Mouse (Mus musculus) forebrain, embryonic 11.5 days (tissue): ENCODE data around the gene Cyb5r3. TPM values are rescaled to one million over a fixed set of nuclear protein-coding genes. Genes with fewer than 3 reads are reported as not detected.

Experiments used
- ATAC-seq: fragments of 200-750 bp; cut with Nextera tagmentation; replicated peaks from 2 replicates; pipeline ENCODE4 v1.8.0; 2017; ENCODE audit warnings: moderate TSS enrichment; ENCODE audit not compliant: low FRiP score
- DNase-seq: peaks from one replicate; pipeline ENCODE4 v3.0.0-alpha.2; 2017; ENCODE audit warnings: low spot score
- H3K27ac ChIP-seq: fragments of 300-500 bp; sonication (generic); 2 replicates; pipeline ENCODE4 v1.5.1; 2014; ENCODE audit warnings: low read depth, low read length
- H3K27me3 ChIP-seq: fragments of 300-500 bp; sonication (generic); 2 replicates; pipeline ENCODE4 v1.6.1; 2014; ENCODE audit warnings: mild to moderate bottlenecking, low read length, mixed read lengths; ENCODE audit not compliant: control insufficient read depth, insufficient read depth
- H3K36me3 ChIP-seq: fragments of 300-500 bp; sonication (generic); 2 replicates; pipeline ENCODE4 v1.6.1; 2014; ENCODE audit warnings: mild to moderate bottlenecking, low read length, moderate library complexity, mixed read lengths; ENCODE audit not compliant: control insufficient read depth, insufficient read depth
- H3K4me1 ChIP-seq: fragments of 300-500 bp; sonication (generic); replicated peaks from 2 replicates; pipeline ENCODE4 v1.6.1; 2014; ENCODE audit warnings: low read length, mixed read lengths; ENCODE audit not compliant: control insufficient read depth, insufficient read depth
- H3K4me2 ChIP-seq: fragments of 300-500 bp; sonication (generic); 2 replicates; pipeline ENCODE4 v1.6.1; 2014; ENCODE audit warnings: low read depth, mild to moderate bottlenecking, low read length, moderate library complexity, mixed read lengths; ENCODE audit not compliant: severe bottlenecking
- H3K4me3 ChIP-seq: fragments of 300-500 bp; sonication (generic); 2 replicates; pipeline ENCODE4 v1.5.1; 2014; ENCODE audit warnings: low read depth, low read length
- H3K9ac ChIP-seq: fragments of 300-500 bp; sonication (generic); 2 replicates; pipeline ENCODE4 v1.6.1; 2014; ENCODE audit warnings: low read length
- H3K9me3 ChIP-seq: fragments of 300-500 bp; sonication (generic); 2 replicates; pipeline ENCODE4 v1.6.1; 2016; ENCODE audit warnings: low read length, mixed read lengths; ENCODE audit not compliant: control insufficient read depth
- WGBS: fragments of 180-500 bp; shearing (Covaris S2); extraction: QIAGEN DNeasy Blood & Tissue Kit; methylation state at CpG from one replicate; pipeline ENCODE4 v1.1.7; 2014; 5-methylcytosine and 5-hydroxymethylcytosine counted together
- polyA plus RNA-seq: library from polyadenylated mRNA; unstranded; fragments of >200 nt; fragmentation: Nextera tagmentation; extraction: Ambion mirVana; gene quantifications from 2 replicates; pipeline ENCODE4 v1.2.1, GENCODE M21; 2014

Cyb5r3 gene
- polyA plus RNA-seq, 1 experiment from 2014 or later = 161 TPM

DNA sequence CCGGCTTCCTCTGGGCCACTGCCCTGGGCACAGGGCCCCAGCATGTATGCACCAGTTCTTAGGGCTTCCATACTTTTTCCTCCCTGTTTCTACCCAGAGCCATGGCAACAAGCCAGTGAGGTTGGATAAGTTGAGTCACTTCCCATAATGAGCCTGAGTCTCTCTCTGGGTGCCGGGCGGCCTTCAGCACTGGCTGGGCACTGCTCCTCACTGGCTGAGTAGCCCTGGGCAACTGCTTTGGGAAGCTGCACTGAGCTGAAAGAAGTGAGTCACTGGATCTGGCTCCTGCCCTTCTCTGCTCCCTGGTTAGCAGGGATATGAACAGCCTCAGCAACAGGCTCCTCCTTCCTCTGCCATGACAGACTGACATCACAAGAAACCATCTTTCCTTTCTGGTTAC is 5.8 kb downstream of the Cyb5r3 start:
- H3K27ac ChIP-seq = no peak overlapping the region
- H3K4me2 ChIP-seq = no peak overlapping the region
- ATAC-seq (no peak), DNase-seq (no peak)
- WGBS = 87% methylated on average over 3 of the region's 3 CpGs
- H3K9ac ChIP-seq = no peak overlapping the region
- no peaks in the 10 kb centered on the region for H3K9me3 ChIP-seq
- H3K36me3 ChIP-seq = no peaks in the 10 kb centered on the region
- H3K4me3 ChIP-seq = no peak overlapping the region
- peaks cover 2% of the 10 kb centered on the region; the same call in 1 of the 2 replicates for H3K4me1 ChIP-seq
- H3K27me3 ChIP-seq = no peaks in the 10 kb centered on the region

DNA sequence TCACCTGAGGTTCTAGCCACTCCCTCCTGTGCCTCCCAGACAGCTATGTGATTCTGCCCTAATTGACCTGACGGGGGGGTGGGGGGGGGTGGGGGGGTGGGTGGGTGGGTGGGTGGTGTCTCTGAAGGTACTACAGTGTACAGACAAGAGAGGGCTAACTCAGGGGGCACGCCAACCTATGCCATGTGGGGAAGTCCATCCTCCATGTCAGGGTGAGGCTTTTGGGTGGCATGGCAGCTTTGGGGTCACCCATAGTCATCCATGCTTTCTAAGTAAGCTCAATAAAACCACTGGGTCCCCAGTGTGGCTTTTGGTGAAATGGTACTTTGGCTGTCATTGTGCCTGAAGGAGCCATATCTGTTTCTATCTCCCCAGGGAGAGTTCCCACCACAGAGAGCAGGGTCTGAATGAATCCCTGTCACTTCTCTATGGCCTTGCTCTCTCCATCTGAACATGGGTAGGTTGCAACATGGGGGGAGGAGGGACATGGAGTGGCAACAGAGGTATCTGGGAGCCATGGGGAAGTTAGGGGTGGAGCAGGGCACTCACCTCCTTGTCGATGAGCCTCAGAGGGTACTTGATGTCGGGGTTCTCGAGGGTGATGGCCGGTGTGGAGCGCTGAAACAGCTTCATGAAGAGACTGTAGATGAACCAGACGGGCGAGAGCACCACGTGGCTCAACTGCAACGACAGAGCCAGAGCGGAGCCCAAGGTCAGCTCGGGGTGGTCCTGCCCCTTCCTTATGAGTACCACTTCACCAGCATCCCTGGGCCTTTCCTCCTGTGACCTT is 6.7 kb downstream of the Cyb5r3 start:
- ATAC-seq (no peak), DNase-seq (no peak)
- 90% methylated on average over 13 of the region's 13 CpGs for WGBS
- H3K27ac ChIP-seq = no peak overlapping the region
- no peaks in the 10 kb centered on the region for H3K27me3 ChIP-seq
- no peaks in the 10 kb centered on the region for H3K9me3 ChIP-seq
- no peak overlapping the region for H3K4me3 ChIP-seq
- no peaks in the 10 kb centered on the region for H3K36me3 ChIP-seq
- H3K4me1 ChIP-seq = no peaks in the 10 kb centered on the region
- no peak overlapping the region for H3K9ac ChIP-seq
- no peak overlapping the region for H3K4me2 ChIP-seq

DNA sequence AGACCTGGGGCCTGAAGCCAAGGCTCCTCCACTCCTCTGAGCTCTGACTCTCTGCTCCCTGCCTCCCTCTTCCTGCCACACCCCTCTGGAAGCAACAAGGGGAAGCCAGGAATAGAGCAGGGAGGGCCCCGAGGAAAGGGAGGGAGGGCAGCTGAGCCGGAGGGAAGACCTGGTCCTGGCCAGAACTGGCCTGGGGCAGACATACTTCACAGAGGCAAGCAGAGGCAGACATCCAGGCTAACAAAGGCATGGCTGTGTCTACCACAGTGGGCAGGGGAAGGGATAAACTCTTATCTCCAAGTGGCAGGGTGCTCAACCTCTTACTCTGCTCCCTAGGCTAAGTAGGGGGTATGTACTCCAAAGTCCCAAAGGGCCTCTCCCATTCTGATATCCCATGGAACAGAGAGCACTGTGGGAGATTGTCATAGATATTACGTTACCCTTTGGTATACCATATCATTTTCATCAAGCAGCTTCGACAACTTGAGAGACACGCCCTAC is 7.4 kb downstream of the Cyb5r3 start:
- no peaks in the 10 kb centered on the region for H3K9me3 ChIP-seq
- no peak for DNase-seq
- 80% methylated on average over 5 of the region's 5 CpGs for WGBS
- H3K9ac ChIP-seq = no peak overlapping the region
- H3K4me1 ChIP-seq = no peaks in the 10 kb centered on the region
- H3K27ac ChIP-seq = no peak overlapping the region
- no peak for ATAC-seq
- H3K4me2 ChIP-seq = no peak overlapping the region
- no peak overlapping the region for H3K4me3 ChIP-seq
- H3K27me3 ChIP-seq = no peaks in the 10 kb centered on the region
- no peaks in the 10 kb centered on the region for H3K36me3 ChIP-seq

DNA sequence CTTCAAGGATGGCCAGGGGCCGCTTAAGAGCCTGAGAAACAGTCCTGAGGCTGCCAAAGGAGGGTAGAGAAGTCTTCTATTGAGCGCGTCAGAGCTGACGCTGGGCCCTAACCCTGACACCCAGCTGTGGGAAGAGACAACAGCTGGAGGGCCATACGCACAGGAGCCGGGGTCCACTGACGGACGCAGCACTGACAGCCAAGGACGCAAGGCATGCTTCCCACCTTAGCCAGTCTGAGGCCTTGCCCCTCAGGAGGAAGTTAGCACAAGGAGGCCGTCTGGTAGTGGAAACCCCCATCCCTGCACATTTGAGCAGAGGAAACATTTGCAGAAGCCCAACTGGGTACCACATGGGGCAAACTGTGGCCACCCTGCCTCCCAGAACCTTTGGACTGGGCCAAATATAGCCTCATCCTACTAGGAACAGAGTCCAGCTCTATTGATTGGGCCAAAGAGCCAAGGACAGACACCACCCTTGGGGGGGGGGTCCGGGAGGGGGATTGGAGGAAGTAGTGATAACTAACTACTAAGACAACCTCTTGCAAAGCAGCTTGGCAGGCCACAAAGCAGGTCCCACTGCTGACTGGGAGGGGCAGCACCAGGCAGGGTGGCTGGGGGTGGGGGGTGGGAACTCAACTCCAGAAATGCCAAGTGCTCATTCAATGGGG is 9.4 kb downstream of the Cyb5r3 start:
- H3K9ac ChIP-seq = no peak overlapping the region
- H3K9me3 ChIP-seq = no peaks in the 10 kb centered on the region
- DNase-seq (no peak), ATAC-seq (no peak)
- no peaks in the 10 kb centered on the region for H3K4me1 ChIP-seq
- H3K27ac ChIP-seq = no peak overlapping the region
- 88% methylated on average over 11 of the region's 11 CpGs for WGBS
- no peaks in the 10 kb centered on the region for H3K27me3 ChIP-seq
- no peak overlapping the region for H3K4me2 ChIP-seq
- H3K4me3 ChIP-seq = no peak overlapping the region
- no peaks in the 10 kb centered on the region; the same call in 1 of the 2 replicates for H3K36me3 ChIP-seq

DNA sequence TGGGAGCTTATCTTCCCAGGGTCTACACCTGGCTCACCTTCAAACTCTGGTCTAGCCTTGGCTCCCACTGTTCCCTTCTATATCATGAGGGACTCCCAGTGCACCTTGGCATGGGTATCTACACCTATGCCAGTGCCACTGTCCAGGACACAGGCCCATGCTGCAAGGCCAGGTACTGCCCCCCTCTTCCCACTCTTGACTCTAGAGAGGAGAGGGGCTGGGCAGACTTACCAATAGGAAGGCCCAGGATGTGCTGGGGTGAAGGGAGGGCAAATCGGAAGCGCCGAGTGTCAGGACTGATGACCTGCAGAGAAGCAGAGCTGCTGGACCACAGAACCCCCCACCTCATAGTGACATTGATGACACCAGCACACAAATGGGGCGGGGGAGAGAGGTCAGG is 10.4 kb downstream of the Cyb5r3 start:
- Histone ChIP-seq H3K27me3 (no peaks in the 10 kb centered on the region), H3K4me3 (no peak overlapping the region), H3K9ac (no peak overlapping the region), H3K27ac (no peak overlapping the region), H3K4me1 (no peaks in the 10 kb centered on the region), H3K4me2 (no peak overlapping the region), H3K36me3 (no peaks in the 10 kb centered on the region; the same call in 1 of the 2 replicates), H3K9me3 (no peaks in the 10 kb centered on the region)
- ATAC-seq (no peak), DNase-seq (no peak)
- WGBS = 94% methylated on average over 4 of the region's 4 CpGs

DNA sequence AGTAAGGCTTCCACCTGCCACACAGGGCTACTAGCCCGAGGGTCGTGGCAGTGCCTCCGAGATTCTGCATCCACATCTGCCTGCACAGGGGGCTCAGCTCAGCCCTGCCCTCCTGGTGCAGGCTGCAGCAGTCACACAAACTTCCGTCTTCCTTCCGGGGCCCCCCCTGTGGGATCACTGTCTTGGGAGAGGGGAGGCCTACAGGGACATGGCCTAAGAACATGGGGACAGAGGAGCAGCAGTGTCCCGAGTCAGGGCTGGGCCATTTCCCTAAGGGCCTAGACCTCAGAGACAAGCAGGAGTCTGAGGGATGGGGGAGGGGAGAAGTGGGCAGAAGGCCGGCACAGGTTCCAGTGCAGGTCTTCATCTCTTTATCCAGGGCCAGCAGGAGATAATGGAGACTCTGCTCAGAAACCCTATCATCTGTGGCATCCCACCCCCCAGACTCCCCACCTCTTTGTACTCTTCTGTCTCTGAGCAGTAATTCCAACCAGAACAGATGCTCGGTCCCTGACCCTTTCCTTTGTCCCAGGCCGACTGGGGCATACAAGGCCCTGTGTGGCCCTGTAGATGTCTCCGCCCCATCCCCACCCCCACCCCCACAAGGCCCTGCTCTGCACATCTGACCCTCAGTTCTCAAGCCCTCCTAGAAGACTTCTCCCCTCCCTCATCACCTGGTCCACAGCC is 11.2 kb downstream of the Cyb5r3 start:
- no peak overlapping the region for H3K27ac ChIP-seq
- no peak overlapping the region for H3K4me2 ChIP-seq
- H3K4me3 ChIP-seq = no peak overlapping the region
- no peak for ATAC-seq
- no peaks in the 10 kb centered on the region for H3K4me1 ChIP-seq
- 35% methylated on average over 10 of the region's 10 CpGs for WGBS
- no peaks in the 10 kb centered on the region for H3K9me3 ChIP-seq
- no peaks in the 10 kb centered on the region for H3K27me3 ChIP-seq
- no peaks in the 10 kb centered on the region; the same call in 1 of the 2 replicates for H3K36me3 ChIP-seq
- DNase-seq = no peak
- no peak overlapping the region for H3K9ac ChIP-seq

DNA sequence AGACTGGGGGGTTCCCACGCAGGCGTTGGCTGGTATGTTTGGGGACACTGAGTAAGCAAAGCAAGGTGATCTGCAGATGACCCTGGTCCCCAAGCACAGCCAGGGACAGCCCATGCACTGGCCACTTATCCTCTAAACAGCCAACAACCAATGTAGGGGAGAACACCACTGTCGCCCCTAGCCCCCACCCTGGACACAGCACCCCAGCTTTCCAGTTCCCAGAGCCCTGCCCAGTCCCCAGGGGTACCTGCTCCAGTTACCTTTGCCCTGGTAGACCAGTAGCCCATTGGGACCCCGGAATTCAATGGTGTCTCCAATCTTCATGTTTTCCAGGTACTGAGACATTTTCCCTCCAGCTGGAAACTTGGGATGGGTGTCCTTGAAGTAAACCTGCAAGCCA is 11.8 kb downstream of the Cyb5r3 start:
- H3K4me2 ChIP-seq = no peak overlapping the region
- no peaks in the 10 kb centered on the region for H3K27me3 ChIP-seq
- H3K4me3 ChIP-seq = no peak overlapping the region
- H3K9me3 ChIP-seq = no peaks in the 10 kb centered on the region
- WGBS = 87% methylated on average over 4 of the region's 4 CpGs
- DNase-seq (no peak), ATAC-seq (no peak)
- no peak overlapping the region for H3K27ac ChIP-seq
- no peaks in the 10 kb centered on the region for H3K4me1 ChIP-seq
- H3K36me3 ChIP-seq = no peaks in the 10 kb centered on the region; the same call in 1 of the 2 replicates
- H3K9ac ChIP-seq = no peak overlapping the region

DNA sequence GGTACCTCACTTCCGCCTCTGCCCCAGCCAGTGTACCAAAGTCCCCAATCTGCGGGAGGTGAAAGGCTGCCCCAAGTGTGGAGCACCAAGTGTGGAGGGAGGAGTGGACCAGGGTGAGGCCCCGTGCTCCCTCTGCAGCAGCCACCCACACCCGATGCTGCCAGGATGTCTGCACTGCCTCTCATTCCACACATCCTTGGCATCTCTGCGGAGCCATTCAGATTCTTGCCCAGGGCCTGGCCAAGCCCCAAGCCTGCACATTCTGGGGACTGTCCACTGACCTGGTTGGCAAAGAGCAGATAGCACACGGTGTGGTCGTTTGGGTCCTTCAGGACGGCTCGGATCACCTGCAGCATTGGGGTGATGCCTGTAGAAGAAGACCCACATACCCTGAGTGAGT is 12.6 kb downstream of the Cyb5r3 start:
- Histone ChIP-seq H3K36me3 (no peaks in the 10 kb centered on the region; the same call in 1 of the 2 replicates), H3K9me3 (no peaks in the 10 kb centered on the region)

More for the DNA sequence above, 12.6 kb downstream of the Cyb5r3 start:
- H3K4me2 ChIP-seq = no peak overlapping the region
- H3K27me3 ChIP-seq = no peaks in the 10 kb centered on the region
- no peak overlapping the region for H3K9ac ChIP-seq
- 97% methylated on average over 9 of the region's 9 CpGs for WGBS
- DNase-seq (no peak), ATAC-seq (no peak)
- H3K4me3 ChIP-seq = no peak overlapping the region
- H3K4me1 ChIP-seq = no peaks in the 10 kb centered on the region
- no peak overlapping the region for H3K27ac ChIP-seq
